Mouse (Mus musculus) left cerebral cortex, postnatal 36 days (tissue): ENCODE measurements around the gene Nepn. TPM values are rescaled to one million over a fixed set of nuclear protein-coding genes. Genes with fewer than 3 reads are reported as not detected.
"Not testable (repeated sequence)": the region's sequence is repeated elsewhere in the genome, so short reads cannot be mapped to it uniquely, and the experiment has no call there.

Source experiments
- DNase-seq, 2 experiments: peaks; one replicate each; pipeline ENCODE4 v3.0.0; 2021 to 2022; ENCODE audit warnings: low spot score in 2 of 2, mixed read lengths in 1 of 2
- intact Hi-C: fragments of 180-260 bp; cut with DNase I; formaldehyde crosslinking; loops from one replicate; pipeline ENCODE4 v1.15.1; 2025
- total RNA-seq, 2 experiments: library from RNA; stranded (reverse); gene quantifications; 2 replicates each; pipeline ENCODE4 v1.2.3; 2021

The Nepn gene
- not detected for total RNA-seq

DNA sequence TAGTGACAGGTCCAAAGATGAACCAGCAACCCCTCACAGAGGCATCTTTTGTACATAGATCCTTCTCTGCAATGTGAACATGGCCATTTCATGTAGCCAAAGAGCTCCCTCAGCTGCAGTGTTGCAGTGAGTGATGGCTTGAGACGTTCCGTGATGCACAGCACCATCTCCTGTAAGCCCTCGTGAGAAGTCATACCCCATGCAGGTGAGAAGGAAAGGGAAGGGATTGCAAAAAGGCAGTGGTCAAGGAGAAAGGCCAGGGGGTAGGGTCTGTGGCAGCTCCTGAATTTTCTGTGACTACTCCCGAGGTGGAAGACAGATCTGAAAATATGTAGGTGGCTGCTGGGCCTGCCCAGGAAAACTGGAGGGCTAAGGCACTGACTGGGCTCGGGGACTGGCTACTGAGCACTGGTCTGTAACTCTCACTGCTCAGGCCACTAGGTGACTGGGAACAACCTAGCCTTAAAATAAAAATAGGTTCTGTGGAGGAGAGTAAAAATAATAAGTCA is at the start of gene Nepn:
Gene Nepn (plus strand): TSS at position 51 of the 509 bp plus-strand sequence.
- intact Hi-C loops, result loop anchor here (5.0 kb wide), 1 partner anchor 597 kb away; no protein-coding TSS in a partner anchor
- no peak for DNase-seq

DNA sequence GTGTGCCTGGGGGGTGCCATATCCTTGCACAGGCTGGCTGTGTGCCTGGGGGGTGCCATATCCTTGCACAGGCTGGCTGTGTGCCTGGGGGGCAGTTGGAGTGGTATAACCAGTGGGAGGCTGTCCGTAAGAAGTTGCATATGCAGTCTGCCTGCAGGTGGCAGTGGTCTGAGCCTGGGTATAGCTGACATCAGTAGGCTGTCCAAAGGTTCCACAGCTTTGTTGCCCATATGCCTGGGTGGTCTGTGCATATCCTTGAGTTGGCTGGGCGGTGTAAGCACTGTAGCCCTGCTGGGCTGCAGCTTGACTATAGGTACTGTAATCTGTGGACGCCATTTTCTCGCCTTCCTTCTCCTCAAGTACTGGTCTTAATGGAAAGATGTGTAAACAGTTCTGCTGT is 45.4 kb upstream of the Nepn start:
- DNase-seq, intact Hi-C loops: not testable (repeated sequence)

DNA sequence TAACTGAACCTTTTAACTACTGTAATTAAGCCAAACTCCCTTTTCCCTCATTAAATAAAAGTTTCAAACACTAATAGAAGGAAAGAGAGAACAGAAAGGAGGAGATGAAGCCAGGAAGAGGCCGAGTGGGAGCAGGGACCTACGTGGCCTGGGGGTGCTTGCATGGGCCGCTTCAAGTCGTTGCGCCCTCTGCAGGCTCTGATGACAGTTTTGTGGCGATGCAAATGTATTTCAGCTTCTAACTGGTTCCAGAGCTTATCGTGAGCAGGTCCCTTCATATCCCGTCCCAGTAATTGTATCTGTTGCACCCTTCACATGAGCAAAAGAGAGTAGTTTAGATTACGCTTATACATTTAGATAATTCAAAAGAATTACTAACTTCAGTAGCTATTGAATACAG is 35.6 kb upstream of the Nepn start:
- intact Hi-C loops, result no loop called here
- DNase-seq, result no peak

DNA sequence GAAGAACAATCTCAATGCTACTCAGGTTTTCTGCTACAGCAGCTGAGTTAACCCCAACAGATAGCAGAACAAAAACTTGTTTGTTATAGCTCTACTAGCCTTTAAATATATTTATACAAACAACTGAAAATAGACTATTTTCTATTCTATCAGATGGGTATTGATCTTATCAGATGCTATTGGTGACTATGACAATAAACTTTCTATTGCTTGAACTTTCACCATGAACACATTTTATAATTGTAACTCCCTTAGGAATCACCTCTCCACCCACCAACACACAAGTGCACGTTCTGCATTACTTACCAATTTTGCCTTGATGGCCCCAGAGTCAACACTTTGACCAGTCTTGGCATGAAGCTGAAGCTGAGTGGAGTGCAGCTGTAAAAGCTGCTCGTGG is 30.3 kb upstream of the Nepn start, which contains the start of gene Gm26741:
Gene Gm26741 (plus strand): TSS at position 301 of the 400 bp plus-strand sequence.
- intact Hi-C loops, result no loop called here
- DNase-seq, result no peak

DNA sequence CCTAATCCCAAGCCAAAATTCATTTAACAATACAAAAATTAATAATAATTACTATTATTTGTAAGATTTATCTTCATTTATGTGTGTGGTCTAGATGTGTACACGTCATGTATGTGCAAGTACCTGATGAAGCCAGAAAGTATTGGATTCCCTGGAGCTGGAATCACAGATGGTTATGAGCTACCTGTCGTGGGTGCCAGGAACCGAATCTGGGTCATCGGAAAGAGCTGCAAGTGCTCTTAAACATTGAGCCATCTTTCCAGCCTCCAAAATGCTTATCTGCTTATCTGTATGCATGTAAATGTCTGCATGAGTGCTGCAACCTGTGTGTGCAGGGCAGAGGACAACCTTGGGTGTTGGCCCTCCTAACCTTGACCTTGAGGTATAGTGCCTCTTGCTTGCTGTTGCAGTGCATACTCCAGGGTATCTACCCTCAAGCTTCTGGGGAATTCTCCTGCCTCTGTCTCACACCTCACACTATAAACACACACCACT is 28.5 kb upstream of the Nepn start:
- DNase-seq, result no peak
- intact Hi-C loops, result no loop called here

DNA sequence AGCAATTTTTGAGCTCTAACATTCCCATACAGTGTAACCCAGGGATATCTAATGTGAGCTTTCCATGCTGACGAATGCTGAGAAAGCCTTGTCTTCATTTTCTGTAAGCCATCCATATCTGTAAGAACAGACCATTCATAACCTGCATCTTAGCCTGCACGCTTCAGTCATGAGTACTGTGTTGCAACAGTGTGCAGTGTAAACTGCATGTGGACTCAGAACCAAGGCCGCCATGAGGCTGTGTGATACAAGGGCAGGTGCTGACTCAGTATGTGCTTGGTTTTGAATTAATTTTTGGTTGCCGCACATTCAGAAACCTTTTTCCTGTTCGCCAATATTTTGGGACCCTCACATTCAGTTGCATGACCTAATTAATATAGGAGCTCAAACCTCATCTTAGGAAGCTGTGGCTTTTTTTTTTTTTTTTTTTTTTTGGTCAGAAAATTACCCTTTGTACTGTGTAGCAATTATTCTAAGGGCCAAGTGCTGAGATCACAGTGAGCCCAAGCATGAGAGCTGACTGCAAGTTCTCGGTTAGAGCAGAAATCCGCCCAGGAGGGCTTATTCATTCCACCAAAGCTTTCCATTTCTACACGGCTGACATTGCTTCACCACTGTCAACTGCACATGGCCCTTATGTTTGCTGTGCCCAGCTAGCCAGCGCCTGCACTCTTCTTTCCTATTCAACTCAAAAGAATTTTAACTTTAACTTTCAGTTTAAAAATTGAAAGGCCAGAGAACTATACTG is 27.7 kb upstream of the Nepn start:
- DNase-seq, result no peak
- intact Hi-C loops, result no loop called here

DNA sequence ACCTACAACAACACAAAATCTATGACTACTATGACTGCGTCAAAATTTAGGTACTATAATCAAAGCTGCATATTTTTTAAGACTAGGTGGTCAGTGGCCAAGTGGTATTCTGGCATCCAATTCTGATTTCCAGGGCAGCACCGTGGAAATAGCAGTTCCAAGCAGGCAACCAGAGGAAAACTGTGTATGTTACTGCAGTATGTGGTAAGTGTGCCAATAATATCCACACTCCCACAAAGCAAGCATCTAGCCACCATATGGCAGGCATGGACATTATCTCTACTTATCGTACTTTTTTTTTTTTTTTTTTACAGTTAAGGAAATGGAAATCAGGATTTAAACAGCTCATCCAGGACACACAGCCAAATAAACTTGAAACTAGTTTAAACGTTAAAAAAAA is 20.4 kb upstream of the Nepn start:
- DNase-seq, result no peak
- intact Hi-C loops, result no loop called here

DNA sequence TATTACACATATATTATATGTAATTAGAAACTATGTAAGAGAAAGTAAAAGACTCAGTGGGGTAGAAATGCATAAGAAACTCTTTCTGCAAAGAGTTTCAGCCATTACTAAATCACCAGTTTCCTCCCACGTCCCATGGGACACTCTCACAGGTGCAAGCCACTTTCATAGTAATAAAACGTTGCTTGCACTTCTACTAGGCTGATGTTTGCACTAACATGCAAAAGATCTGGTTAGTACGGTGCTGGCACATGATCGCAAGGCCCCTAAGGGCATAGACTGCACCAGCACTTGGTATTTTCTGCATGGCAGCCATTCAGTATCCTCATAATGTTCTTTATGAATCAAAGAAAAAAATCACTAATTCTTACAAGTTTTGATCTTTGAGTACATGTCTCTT is 14.9 kb upstream of the Nepn start:
- intact Hi-C loops, result no loop called here
- DNase-seq, result no peak

DNA sequence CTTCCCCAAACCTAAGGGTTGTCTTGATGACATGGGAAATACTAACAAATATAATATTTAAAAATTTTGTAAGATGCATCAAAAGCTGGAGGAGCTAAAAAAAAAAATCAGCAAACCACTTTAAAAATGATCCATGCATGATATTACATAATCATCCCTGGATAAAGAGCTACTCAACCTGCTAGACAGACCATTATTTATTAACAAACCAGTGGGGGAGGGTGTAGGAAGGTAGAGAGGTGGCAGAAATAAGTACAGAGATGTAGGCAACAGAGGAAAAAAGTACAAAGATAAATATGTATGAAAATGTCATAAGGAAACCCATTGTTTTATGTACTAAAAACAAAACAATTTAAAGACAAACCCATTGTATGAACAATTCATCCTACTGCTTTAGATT is 14.1 kb upstream of the Nepn start:
- DNase-seq, result no peak
- intact Hi-C loops, result no loop called here

DNA sequence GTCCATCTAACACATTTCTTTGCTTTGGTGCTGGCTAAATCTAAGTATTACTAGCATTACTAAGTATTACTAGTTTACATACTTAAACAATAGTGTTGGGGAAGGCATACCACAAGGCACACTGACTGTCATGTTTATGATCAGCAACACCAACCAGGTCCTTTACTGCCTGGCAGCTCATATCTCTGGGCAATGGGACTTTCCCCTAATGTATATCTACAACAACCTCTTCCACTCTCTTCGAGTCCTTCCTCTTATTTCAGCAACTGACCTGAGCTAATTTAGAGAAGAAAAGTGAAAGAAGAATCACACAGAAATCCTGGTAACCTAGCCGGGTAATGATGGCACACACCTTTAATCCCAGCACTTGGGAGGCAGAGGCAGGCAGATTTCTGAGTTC is 12.3 kb upstream of the Nepn start:
- DNase-seq, result no peak
- intact Hi-C loops, result no loop called here

DNA sequence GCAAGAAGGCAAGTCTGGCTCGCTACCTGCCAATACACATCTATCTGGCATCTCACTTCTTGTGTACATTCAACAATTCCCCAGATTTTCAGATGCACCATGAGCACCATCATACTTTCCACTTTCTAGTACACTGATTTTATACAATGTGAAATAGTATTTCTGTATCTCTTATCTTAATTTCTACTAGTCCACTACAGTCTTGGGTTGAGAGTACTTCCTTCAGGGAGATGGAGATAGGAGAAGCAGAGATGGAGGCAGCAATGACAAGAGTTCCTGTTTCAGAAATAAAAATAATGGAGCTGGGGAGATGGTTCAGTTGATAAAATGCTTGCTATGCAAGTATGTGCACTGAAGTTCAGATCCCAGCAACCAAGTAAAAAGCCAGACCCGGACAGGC is 11.0 kb upstream of the Nepn start:
- DNase-seq, result no peak
- intact Hi-C loops, result no loop called here

DNA sequence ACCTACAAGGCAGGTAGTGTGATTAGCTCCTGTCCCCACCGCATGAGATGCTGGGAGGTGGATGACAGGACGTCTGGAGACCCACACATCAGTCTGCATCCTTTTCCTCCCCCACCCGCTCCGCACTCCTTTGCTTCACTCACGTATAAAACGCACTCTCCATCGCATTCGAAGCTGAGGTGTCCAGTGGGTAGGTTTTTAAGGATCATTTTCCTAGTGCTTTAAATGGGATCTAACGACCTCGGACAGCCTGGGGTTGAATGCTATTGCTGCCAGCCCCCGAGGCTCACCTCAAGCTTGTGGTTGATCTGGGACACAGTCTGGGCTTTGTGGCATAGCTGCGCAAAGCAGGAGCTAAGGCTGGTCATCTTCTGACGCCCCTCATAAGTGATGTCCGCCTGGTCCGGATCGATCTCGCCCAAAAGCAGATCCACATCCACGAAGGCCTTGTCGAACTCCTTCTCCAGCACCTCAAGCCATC is 7.4 kb upstream of the Nepn start:
- no peak for DNase-seq
- intact Hi-C loops, result loop anchor here (5.0 kb wide), 1 partner anchor 164 kb away; no protein-coding TSS in a partner anchor

DNA sequence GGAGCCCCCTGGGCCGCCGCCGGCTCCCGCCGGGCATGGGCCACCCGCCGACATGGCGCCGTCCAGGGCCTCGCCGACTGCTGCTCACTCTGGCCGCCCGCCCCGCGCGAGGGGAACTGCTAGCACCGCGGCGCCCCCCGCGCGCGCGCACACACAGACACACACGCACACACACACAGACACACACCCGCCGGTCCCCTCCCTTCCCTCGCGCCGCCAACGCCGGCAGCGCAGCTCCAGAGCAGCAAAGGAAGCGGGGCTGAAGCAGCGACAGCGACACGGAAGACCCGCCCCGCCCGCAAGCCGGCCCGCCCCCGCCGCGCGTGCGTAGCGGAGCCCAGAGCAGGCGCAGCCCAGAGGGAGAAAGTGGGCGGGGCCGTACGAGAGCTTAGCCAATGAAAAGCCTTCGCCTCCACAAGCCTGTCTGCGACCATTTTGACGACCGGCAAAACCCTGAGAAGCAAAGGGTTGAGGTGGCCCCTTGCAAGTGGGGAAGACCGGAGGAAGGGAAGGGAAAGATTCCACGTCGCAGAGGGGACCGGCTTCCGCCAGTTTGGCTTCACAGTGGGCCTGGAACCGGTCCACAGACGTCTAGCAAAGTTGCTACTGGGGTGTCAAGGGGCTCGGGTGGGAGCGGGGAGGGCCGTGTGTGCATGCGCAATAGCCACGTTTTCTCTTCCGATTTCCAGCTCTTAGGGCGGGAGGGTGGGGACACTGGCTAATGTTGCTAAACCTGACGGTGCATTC is 6.8 kb upstream of the Nepn start, which contains the start of gene Gopc:
Gene Gopc (minus strand): TSS at position 280 of the 747 bp plus-strand sequence.
- intact Hi-C loops, result loop anchor here (1.0 to 5.0 kb wide), 3 partner anchors 35 to 165 kb away; partner anchors contain the start of genes Dcbld1 and Nus1
- DNase-seq, result peak; percentile 98

DNA sequence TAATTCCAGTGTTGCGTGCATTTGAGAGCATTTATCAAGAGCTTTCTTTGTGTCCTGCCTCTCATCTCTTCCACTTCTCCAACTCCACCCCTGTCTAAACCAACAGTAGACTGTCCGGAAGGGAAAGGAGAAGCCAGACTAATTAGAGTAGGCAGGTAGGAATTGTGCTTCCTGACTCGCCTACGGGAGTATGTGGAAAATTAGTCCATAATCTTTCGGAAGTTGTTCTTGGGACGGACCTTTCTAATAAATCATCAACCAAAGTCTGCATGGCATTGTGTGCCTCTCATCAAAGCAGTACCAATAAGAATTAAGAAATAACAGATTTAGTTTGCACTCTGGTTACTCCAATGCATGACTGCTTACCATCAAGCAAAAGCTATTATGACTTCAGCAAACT is 5.8 kb upstream of the Nepn start:
- intact Hi-C loops, result loop anchor here (2.0 to 5.0 kb wide), 2 partner anchors 34 to 166 kb away; partner anchors contain the start of gene Nus1
- DNase-seq, result no peak

DNA sequence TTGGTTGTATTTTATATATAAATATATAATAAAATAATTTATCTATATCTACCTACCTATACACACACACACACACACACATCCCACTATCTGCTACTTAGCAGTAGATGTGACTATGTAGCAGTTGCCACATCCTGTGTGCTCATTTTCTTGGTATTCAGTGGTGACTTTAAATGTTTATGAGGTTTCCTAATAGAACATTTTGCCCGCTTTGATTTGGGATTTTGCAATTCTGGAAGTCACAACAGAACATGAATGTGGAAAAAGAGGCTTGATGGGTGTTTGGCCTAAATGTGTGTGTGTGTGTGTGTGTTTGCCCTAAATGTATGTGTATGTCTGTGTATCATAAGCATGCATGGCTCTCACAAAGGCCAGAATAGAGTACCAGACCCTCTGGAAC is 5.2 kb upstream of the Nepn start:
- intact Hi-C loops, result loop anchor here (2.0 to 5.0 kb wide), 2 partner anchors 33 to 166 kb away; partner anchors contain the start of gene Nus1
- no peak for DNase-seq

DNA sequence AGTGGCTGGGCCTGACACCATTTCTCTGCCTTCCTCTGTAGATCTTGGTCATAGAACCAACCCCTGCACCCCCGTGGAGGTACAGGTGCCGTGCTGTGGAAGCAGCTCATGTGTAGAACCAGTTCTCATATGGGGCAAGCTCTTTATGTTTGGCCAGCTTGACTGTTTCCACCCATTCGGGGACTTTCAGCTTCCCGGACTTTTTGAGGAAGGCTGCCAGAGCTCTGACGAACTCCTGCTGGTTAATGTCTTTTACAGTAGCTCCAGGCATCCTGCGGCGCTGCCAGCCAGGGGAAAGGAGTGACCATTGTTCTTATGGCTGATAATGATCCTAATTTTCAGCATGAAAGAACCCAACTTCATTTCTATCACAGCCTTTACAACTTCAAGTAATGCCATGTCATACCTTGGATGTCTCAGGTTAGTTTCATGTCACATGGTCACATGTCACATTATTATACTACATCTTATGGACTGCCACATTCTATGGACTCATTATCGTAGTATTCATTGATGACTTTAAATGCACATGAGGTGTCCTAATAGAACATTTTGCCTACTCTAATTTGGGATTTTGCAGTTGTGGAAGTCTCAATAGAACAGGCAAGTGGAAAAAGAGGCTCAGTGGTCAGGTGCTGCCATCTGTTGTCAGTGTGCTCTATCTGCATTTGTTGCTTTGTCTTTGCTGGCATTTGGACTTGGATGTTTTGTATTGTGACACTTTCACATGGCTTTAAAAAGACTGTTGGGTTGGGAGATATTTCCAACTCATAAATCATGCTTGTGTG is 3.8 kb upstream of the Nepn start:
- intact Hi-C loops, result loop anchor here (2.0 to 5.0 kb wide), 3 partner anchors 168 to 593 kb away; no protein-coding TSS in a partner anchor

DNA sequence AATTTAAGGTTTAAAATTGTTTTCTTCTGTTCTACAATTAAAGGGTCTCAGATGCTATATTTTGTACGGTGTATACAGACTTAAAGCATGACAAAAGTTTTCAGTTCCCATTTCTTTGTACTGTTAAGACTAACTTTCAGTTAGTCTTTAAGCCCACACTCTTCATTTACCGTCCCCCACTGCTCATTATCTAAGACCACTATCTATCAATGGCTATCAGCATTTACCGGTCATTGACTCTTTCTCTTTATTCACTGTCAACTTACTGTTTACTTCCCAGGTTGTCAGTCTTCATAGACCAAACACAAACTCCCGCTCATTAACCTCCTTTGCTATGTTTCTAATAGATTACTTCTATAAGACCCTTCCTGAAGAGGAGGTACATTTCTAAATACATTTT is 1.6 kb upstream of the Nepn start:
- intact Hi-C loops, result loop anchor here (5.0 kb wide), 1 partner anchor 595 kb away; no protein-coding TSS in a partner anchor
- no peak for DNase-seq

More for the DNA sequence above, 3.8 kb upstream of the Nepn start:
- peak; percentile 25 to 37 for DNase-seq

DNA sequence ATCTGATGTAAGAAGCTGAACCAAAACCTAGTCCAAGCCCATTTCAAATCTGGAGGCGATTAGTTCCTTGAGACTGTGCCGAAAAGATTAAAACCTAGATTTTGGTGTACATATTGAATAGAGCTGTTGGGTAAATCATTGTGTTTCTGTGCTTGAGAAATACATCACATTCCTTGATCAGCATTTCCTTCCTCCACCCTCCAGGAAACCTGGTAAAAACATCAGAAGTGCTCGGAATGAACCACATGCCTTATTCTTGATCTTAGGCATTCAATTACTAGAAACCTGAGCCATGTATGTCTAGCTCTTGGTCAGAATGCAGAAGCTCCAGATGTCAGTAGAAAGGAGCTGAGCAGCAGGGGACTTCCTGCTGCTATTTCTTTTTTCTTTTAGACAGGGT is 666 bp downstream of the Nepn start:
- DNase-seq, result no peak
- intact Hi-C loops, result loop anchor here (5.0 kb wide), 1 partner anchor 597 kb away; no protein-coding TSS in a partner anchor

DNA sequence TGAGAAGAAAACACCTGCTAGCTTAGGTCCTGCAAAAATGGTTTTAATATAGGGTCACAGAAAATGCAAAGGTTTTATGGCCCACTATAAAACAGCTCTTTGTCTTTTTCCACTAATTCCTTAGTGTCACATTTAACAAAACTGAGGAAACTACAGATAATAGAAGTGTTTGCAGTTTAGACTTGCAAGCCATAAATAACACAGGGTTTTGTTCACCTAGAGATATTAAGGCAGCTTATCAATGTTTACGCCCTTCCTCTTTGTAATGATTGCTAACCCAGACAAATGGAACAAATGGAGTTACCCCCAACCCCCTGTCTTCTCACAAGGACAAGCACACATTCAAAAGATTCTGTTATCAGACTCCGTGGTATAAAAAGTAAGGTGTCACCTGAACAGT is 2.4 kb downstream of the Nepn start:
- DNase-seq, result no peak
- intact Hi-C loops, result no loop called here
